Mouse (Mus musculus): ENCODE data around the gene Aamp. TPM values are rescaled to one million over a fixed set of nuclear protein-coding genes. Genes with fewer than 3 reads are reported as not detected.
"Not testable (repeated sequence)": the region's sequence is repeated elsewhere in the genome, so short reads cannot be mapped to it uniquely, and the experiment has no call there.

Gene Aamp
- polyA plus RNA-seq, 1 experiment: 201 TPM

GRCm38 (mm10) chr1:74292331-74293020 is 7.9 kb upstream of the Aamp start:
- no peak overlapping the region for H3K27ac ChIP-seq (ENCODE audit: control insufficient read depth, insufficient read depth, low read length)
- 0 out of 2 replicates have a peak, but pooled peaks cover 4% of the 10 kb centered on the region for H3K4me1 ChIP-seq (replicated peaks; ENCODE audit: control insufficient read depth, insufficient read depth, low read length)
- 96% methylated on average over 11 of the region's 11 CpGs for WGBS

GRCm38 (mm10) chr1:74290141-74290540 is 5.6 kb upstream of the Aamp start:
- no peak for DNase-seq
- Histone ChIP-seq H3K27me3 (ENCODE audit: control insufficient read depth, insufficient read depth, low read length) (no peaks in the 10 kb centered on the region), H3K4me1 (replicated peaks; ENCODE audit: control insufficient read depth, insufficient read depth, low read length) (peaks cover 4% of the 10 kb centered on the region), H3K27ac (ENCODE audit: control insufficient read depth, insufficient read depth, low read length) (no peak overlapping the region), H3K4me3 (ENCODE audit: control insufficient read depth, insufficient read depth, low read length) (no peak overlapping the region), H3K36me3 (ENCODE audit: control insufficient read depth, insufficient read depth, low read length) (no peaks in the 10 kb centered on the region)
- TF ChIP-seq POLR2A (IDR thresholded peaks at IDR 0.05; ENCODE audit: control insufficient read depth, extremely low read depth, insufficient read depth, low read length, poor library complexity) (no peak), CTCF (IDR thresholded peaks at IDR 0.05; ENCODE audit: borderline replicate concordance, control insufficient read depth, extremely low read depth, insufficient read depth, low read length, poor library complexity) (no peak)
- WGBS: 95% methylated on average over 5 of the region's 5 CpGs

More at GRCm38 (mm10) chr1:74292331-74293020, 7.9 kb upstream of the Aamp start:
- no peak for TF ChIP-seq CTCF (IDR thresholded peaks at IDR 0.05; ENCODE audit: borderline replicate concordance, control insufficient read depth, extremely low read depth, insufficient read depth, low read length, poor library complexity)
- TF ChIP-seq POLR2A (IDR thresholded peaks at IDR 0.05; ENCODE audit: control insufficient read depth, extremely low read depth, insufficient read depth, low read length, poor library complexity): no peak
- no peaks in the 10 kb centered on the region for H3K27me3 ChIP-seq (ENCODE audit: control insufficient read depth, insufficient read depth, low read length)
- H3K36me3 ChIP-seq (ENCODE audit: control insufficient read depth, insufficient read depth, low read length): no peaks in the 10 kb centered on the region
- DNase-seq: no peak
- no peak overlapping the region for H3K4me3 ChIP-seq (ENCODE audit: control insufficient read depth, insufficient read depth, low read length)

- Histone ChIP-seq H3K4me3 (ENCODE audit: control insufficient read depth, insufficient read depth, low read length) (no peak overlapping the region), H3K4me1 (replicated peaks; ENCODE audit: control insufficient read depth, insufficient read depth, low read length) (peaks cover 4% of the 10 kb centered on the region), H3K27ac (ENCODE audit: control insufficient read depth, insufficient read depth, low read length) (no peak overlapping the region), H3K27me3 (ENCODE audit: control insufficient read depth, insufficient read depth, low read length) (no peaks in the 10 kb centered on the region), H3K36me3 (ENCODE audit: control insufficient read depth, insufficient read depth, low read length) (no peaks in the 10 kb centered on the region)
- 93% methylated on average over 2 of the region's 2 CpGs for WGBS
- no peak for DNase-seq
- TF ChIP-seq CTCF (IDR thresholded peaks at IDR 0.05; ENCODE audit: borderline replicate concordance, control insufficient read depth, extremely low read depth, insufficient read depth, low read length, poor library complexity) (no peak), POLR2A (IDR thresholded peaks at IDR 0.05; ENCODE audit: control insufficient read depth, extremely low read depth, insufficient read depth, low read length, poor library complexity) (no peak)
Observed at GRCm38 (mm10) chr1:74289740-74290139, 5.2 kb upstream of the Aamp start.

GRCm38 (mm10) chr1:74289248-74289647 is 4.7 kb upstream of the Aamp start:
- TF ChIP-seq POLR2A (IDR thresholded peaks at IDR 0.05; ENCODE audit: control insufficient read depth, extremely low read depth, insufficient read depth, low read length, poor library complexity) (no peak), CTCF (IDR thresholded peaks at IDR 0.05; ENCODE audit: borderline replicate concordance, control insufficient read depth, extremely low read depth, insufficient read depth, low read length, poor library complexity) (no peak)
- H3K4me1 ChIP-seq (replicated peaks; ENCODE audit: control insufficient read depth, insufficient read depth, low read length): peaks cover 4% of the 10 kb centered on the region
- H3K27ac ChIP-seq (ENCODE audit: control insufficient read depth, insufficient read depth, low read length): no peak overlapping the region
- WGBS: 91% methylated on average over 9 of the region's 9 CpGs
- H3K4me3 ChIP-seq (ENCODE audit: control insufficient read depth, insufficient read depth, low read length): no peak overlapping the region
- no peak for DNase-seq
- no peaks in the 10 kb centered on the region for H3K27me3 ChIP-seq (ENCODE audit: control insufficient read depth, insufficient read depth, low read length)
- H3K36me3 ChIP-seq (ENCODE audit: control insufficient read depth, insufficient read depth, low read length): no peaks in the 10 kb centered on the region

GRCm38 (mm10) chr1:74288327-74288726 is 3.8 kb upstream of the Aamp start:
- H3K27ac ChIP-seq (ENCODE audit: control insufficient read depth, insufficient read depth, low read length): no peak overlapping the region
- no peak overlapping the region for H3K4me3 ChIP-seq (ENCODE audit: control insufficient read depth, insufficient read depth, low read length)
- no peaks in the 10 kb centered on the region for H3K36me3 ChIP-seq (ENCODE audit: control insufficient read depth, insufficient read depth, low read length)
- 94% methylated on average over 4 of the region's 4 CpGs for WGBS
- peaks cover 9% of the 10 kb centered on the region for H3K4me1 ChIP-seq (replicated peaks; ENCODE audit: control insufficient read depth, insufficient read depth, low read length)
- H3K27me3 ChIP-seq (ENCODE audit: control insufficient read depth, insufficient read depth, low read length): no peaks in the 10 kb centered on the region
- DNase-seq: no peak
- TF ChIP-seq POLR2A (IDR thresholded peaks at IDR 0.05; ENCODE audit: control insufficient read depth, extremely low read depth, insufficient read depth, low read length, poor library complexity) (no peak), CTCF (IDR thresholded peaks at IDR 0.05; ENCODE audit: borderline replicate concordance, control insufficient read depth, extremely low read depth, insufficient read depth, low read length, poor library complexity) (no peak)

- not testable (repeated sequence) for H3K4me3 ChIP-seq (ENCODE audit: control insufficient read depth, insufficient read depth, low read length); H3K27me3 ChIP-seq (ENCODE audit: control insufficient read depth, insufficient read depth, low read length); H3K27ac ChIP-seq (ENCODE audit: control insufficient read depth, insufficient read depth, low read length); H3K36me3 ChIP-seq (ENCODE audit: control insufficient read depth, insufficient read depth, low read length); H3K4me1 ChIP-seq (replicated peaks; ENCODE audit: control insufficient read depth, insufficient read depth, low read length)
- 70% methylated on average over 16 of the region's 17 CpGs for WGBS
- peak; percentile 15 for DNase-seq
Observed at GRCm38 (mm10) chr1:74286869-74287607, 2.5 kb upstream of the Aamp start.

Measured in thymus, adult 2 months (tissue).